Mouse (Mus musculus): Measurements from ENCODE around the gene Edil3.

Gene Edil3

DNA sequence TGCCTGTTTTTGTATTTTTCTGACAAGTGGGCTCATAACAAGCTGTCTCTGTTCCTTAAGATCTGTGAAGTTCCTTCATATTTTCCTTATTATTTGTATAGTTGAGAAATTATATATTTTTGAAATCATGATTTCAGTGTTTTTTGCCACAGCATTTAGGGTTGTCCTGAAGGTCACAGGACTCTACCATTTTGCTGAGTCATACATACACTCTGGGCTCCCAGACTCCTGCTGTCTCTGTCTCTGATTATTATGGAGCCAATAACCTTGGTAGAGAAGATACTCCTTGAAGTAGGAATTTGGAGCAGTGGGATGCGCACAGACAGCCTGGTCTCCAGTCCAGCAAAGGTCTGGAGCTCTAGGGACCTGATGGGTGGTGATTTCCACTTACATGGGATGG lies 416.8 kb downstream of the Edil3 start:
- intact Hi-C loops (cut with DNase I): no loop called here

DNA sequence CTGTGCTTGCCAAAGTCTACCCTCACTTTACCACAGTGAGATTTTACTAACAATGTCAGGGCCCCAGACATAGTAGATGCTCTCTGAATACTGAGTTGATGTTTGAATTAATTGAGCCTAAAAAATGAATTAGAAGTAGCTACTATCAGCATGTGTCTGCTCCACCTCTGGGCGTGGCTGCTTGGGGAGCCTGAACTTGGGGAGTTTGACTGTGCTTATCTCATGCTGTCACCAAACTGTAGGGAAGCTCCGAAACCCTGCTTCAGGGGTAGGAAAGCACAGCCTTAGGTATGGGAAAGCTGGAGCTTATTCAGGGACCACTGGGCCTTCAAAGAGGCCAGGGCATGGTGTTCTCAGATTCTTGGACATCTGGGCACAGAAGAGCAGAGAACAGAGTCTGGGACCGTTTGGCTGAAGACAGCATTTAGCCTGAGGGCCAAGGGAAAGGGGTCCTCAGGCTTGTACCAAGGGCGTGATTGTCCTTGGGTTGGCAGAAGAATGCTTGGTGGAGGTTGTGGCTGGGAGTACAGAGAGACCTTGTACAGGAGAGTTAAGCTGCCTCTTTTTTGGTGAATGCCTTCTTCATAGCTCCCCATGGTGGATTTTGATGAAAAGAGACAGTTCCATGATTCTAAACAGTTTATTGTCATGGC lies 432.8 kb downstream of the Edil3 start:
- intact Hi-C loops (cut with DNase I): no loop called here

DNA sequence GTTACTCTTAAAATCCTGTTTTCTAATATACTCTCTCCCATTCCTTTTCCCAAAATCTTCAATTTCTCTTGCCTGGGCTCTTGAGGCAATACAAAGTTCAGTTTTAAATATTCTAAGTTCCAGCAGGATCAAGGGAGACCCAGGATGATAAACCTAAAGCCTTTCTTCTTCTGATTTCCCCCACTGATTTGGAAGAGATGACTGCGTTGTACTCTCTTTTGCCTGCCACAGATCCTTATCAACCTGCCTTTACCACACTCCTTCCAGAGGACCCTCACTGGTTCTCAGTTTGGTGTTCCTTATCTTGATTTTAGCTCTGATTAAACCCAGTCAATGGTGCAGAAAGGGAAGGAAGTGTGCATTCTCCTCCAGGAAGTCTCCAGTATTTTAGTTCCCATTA lies 435.6 kb downstream of the Edil3 start:
- intact Hi-C loops (cut with DNase I): no loop called here

DNA sequence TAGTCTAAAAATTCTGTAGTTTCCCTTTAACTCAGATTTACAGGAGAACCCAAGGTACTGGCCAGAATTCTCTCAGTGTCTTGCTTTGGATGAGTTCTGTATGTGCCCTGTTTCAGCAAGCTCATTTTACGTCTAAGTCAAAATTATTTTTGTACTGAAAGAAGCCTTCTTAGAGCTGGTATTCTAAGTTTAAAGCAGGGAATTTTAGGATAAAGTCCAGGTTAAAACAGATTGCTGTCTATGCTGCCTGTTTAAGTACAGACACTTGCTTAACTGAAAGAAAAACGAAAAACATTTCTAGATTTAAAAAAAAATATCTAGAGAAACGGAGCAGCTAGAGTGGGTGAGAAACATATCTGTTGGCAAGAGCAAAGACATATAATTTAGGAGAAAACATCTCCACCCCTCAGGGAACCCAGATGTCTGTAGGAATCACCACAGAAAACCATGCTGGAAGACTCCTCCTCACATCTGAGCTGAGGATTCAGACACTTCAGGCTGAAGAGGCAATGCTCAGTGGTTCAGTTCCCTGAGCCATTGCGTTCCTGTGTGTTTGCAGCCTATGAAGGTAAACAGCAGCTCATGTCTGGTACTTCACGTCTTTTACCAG lies 465.5 kb downstream of the Edil3 start:
- intact Hi-C loops (cut with DNase I): no loop called here

DNA sequence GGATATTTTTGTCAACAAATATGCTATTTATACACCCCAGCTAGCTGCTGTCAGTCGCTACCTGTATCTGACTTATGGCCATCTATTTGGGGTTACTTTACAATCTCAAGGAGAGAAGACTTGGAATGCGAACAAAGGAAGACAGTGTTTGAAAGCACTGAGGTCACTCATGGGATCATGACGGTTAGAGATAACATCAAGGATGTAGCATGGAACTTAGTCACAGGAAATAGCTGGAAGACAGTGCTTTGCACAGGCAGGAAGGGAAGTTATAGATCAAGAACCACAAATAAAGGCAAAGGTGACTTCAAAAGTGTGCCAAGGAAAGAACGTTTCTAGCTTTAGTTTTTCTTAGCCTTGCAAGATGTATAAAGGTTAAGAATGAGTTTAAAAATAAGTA lies 466.9 kb downstream of the Edil3 start:
- intact Hi-C loops (cut with DNase I): no loop called here

DNA sequence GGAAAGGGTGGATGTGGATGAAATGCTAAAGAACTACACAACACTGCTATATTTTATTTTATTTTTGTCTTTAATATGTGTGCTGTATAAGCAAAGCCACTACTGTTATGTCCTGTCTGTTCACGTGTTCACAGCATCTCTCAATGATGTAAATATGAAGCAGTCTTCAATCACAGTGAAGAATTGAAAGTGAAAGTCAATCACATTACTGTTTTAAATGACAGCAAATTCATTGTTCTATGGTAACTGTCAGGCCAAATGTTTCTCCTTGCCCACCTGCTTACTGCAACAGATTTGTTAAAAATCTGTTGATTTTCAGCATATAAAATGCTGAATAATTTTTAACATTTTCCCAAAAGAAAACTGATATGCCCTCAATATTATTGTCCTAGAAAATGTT lies 499.9 kb downstream of the Edil3 start:
- intact Hi-C loops (cut with DNase I): no loop called here

DNA sequence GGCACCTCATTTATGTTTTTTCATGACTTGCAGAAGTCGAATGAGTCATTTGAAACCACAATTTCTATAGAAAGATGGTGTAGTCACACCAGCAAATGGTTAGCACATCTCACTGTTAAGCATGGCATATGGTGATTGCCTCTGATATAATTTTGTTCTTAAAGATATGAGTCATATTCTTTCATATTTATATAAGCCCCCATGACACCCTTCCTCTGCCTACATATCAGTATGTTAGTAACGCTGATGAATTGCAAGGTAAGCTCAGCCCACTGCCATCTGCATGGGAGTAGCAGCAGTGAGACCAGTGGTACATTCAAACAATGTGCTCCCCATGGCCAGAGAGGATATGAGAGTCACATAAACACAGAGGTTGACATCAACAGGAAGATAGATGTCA lies 503.0 kb downstream of the Edil3 start:
- intact Hi-C loops (cut with DNase I): no loop called here

DNA sequence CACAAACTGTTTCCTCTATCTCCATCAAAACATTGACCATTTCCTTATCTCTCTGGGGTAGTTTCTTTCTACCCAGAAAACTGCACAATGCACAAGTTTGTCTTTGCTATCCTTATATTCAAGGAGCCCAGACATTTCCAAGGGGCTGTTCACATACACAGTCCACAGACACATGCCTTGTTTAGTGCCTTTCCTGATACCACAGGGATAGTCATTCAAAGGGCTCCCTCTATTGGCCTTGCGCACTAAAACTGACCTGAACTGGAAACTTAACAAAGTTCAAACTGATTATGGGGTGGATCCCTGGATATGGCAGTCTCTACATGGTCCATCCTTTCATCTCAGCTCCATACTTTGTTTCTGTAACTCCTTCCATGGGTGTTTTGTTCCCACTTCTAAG lies 513.2 kb downstream of the Edil3 start:
- intact Hi-C loops (cut with DNase I): no loop called here

DNA sequence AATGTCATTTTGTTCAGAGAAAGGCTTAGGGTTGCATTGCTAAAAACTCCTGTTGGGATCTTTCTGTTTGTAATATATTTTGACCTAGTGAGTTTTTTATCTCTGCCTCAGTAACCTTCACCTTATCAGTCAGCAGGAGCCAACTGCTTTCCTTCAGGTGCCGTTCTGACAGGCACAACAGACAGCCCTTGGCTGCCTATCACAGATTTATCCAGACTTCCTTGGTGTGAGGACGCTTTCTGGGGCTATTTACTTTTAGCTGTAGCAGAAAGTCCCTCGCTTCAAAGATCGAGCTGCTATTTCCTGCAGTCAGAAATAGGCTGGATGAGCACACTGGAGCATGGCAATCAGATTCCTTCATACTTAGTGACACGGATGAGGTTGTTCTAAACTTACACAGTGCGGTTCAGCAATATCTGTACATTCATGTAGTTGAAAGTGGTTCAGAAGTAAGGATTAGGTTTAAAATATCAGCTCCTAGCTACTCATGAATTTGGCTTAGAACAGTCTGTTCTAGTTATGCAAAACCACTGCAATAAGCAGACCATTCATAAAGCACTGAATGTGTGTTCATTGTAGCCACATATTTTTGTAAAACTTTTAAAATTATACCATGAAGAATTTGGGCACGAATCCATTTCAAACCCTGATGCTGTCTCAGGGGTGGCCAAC lies 514.8 kb downstream of the Edil3 start:
- intact Hi-C loops (cut with DNase I): no loop called here

DNA sequence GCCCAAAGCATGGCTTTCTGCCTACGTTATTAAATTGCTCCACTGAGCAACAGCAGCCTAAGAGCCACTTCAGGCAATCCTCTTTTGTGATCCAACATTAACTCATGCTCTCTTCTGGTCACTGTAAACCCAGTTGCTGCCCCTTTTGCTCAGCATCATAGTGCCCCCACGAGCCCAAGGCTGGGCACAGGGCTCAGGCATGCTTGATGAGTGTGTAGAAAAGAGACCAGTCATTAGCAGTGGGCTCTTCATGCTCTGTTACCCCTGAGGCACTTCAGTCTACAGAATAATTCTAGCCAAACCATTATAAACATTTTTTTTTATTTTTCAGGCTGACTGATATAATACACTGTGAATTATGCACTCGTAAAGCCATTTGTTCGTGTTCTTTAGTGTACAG lies 517.8 kb downstream of the Edil3 start:
- intact Hi-C loops (cut with DNase I): no loop called here

DNA sequence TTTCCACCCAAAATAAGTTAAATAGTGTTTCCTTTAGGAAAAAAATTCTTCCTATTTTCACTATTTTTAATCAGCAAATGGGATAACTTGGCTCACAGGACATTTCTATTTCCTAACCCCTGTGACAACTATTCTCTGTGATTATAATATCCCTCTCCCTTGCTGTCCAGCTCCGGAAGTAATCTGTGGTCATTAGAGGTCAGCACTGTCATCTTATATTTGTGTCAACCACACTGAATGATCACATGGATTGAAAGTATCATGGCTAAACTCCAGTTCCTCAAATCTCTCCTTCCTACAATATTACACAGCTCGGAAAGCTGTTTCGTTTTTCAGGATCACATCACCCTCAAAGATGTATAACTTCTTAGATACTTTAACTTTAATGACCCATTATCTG lies 518.5 kb downstream of the Edil3 start:
- intact Hi-C loops (cut with DNase I): no loop called here

DNA sequence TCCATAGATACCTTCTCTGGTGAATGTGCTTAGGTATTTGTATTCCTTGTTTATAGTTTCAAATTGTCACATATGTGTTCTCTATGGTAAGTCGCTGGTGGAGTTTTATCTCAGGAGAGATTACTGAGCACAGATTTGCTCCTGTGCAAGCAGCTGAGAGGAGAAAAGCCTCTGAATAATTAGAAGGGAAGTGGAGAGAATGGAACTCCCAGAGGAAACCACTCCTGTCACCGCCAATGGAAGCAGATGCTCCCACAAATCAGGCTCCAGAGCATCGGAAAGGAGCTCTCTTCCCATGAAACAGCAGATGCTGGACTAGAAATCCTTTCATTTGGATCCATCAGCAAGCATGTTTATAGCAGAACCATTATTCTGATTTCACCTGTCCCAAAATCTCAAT lies 534.0 kb downstream of the Edil3 start:
- intact Hi-C loops (cut with DNase I): no loop called here

DNA sequence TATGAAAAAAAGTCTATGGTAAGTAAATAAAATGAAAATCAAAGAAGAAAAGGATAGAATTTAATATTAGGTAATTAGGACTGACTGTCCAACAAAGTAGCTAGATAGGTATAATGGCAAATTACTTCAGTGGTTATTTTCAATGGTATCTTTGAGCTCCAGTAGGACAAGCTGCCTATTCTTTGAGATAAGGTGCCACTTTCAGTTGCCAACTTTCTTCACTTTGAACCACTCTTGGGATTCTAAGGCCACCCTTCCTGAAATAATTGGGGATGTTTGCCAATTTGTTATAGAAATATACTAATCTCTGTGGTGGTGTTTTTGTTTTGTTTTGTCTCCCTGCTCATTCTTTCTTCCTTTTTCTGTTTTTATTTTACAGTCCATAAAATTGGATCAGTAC lies 537.1 kb downstream of the Edil3 start:
- intact Hi-C loops (cut with DNase I): no loop called here

DNA sequence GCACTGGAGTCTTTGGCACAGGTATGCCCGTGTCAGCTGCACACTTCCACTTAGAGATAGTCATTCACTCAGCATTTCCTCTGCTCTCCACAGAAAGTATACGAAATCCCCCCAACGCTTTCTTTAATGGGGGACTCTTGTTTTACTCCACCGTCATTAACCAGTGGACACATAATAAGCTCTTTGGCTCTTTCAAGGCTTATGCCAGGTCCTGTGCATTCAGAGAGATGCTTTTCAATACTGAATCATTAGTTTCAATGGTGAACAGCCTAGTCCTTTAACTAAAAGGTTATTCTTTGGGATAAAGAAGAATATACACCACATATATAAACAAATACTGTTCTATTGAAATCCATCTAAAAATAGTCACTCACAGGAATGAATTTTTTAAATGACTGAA lies 541.0 kb downstream of the Edil3 start:
- intact Hi-C loops (cut with DNase I): no loop called here

DNA sequence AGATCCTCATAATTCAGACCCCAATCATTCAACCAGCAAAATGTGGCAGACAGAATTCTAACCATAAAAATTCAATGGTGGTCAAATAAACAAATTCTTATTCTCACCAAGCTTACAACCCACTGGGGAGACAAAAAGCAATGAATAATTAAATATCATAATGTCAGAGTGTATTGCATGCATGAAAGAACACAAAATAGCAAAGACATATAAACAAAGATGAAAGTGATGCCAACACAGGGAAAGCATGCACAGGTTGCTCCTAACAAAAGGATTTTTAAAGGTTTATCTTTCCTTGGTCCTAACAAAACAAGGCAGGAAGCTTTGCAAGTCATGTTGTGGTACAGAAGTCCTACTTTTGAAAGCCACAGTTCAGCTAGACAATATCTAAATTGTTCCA lies 550.0 kb downstream of the Edil3 start:
- intact Hi-C loops (cut with DNase I): no loop called here

DNA sequence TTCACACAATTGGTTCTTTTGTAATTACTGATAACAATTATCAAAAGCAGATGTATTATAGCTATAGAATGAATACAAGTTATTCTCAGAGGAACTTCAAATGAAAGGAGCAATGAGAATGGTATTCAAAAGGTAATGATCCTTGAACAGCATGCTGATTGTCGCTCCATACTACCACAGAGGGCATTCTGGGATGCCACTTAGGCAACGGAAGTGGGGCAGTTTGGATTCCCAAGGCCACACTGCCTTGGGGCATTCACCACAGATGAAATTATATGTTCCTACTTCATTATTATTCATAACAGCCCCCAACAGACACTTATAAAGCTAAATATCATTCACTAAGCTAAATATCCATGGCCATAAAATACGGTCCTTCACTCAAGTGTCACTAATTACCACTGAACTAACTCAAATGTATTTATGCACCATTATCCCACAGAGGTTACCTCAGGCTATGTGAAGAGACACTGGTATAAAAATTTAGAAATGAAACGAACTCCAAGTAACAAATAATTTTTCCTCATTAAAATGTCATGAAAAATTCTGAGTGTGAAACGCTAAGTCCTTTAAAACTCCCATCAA lies 550.5 kb downstream of the Edil3 start:
- intact Hi-C loops (cut with DNase I): no loop called here

All from adrenal gland (tissue).